Mouse (Mus musculus) thymus, postnatal 25 days (tissue): ENCODE data around the gene Smurf1.

ENCODE experiments used
- DNase-seq: peaks from one replicate; pipeline ENCODE4 v3.0.0; 2022

Gene Smurf1

DNA sequence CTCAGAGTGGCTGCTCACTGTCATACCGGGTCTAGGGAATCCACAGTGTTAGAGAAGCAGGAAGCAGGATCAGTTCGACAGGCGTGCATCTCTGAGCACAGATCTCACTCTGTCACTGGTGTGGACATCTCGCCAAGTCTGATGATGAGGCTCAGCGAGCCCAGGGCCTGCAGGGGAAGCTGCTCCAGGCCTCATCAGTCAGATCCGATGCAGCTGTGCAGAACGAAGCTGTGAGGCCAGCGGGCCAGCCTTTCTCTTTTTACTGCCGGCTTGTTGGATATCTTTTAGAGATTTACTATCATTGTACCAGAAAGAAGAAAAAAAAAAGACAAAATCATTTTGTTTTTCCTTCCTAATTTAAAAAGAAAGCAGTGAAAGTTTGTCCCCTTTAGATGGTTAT lies 106.4 kb downstream of the Smurf1 start:
- DNase-seq: no peak

DNA sequence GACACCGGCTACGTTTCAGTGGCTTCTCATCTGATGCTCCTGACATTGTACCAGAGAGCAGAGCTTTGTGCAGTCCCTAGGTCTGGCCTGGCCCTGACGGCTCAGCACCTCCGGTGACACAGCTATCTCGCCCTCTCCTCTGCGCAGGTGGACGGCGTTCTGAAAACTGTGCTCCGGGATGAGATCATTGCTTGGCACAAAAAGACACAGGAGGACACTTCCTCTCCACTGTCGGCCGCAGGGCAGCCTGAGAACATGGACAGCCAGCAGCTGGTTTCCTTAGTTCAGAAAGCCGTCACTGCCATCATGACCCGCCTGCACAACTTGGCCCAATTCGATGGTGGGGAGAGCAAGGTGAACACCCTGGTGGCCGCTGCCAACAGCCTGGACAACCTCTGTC lies 107.1 kb downstream of the Smurf1 start:
- DNase-seq: no peak

DNA sequence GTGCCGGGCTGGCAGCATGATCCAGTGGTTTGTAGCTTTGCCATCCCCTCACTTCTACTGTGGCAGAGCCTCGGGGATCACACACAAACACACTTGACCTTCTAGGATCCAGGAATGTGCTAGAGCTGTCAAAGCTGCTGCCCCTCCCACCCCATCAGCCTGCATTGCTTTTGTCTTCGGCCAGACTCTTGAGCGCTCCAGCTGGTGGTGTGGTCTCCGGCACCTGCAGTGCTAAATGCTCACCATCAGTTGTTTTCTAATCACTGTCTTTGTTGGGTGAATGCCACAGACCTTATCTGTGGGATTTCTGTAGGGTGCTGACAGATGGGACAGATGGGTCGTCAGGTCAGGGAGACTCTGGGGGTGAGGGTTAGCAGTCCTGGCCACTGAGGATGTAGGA lies 109.7 kb downstream of the Smurf1 start:
- DNase-seq: no peak

DNA sequence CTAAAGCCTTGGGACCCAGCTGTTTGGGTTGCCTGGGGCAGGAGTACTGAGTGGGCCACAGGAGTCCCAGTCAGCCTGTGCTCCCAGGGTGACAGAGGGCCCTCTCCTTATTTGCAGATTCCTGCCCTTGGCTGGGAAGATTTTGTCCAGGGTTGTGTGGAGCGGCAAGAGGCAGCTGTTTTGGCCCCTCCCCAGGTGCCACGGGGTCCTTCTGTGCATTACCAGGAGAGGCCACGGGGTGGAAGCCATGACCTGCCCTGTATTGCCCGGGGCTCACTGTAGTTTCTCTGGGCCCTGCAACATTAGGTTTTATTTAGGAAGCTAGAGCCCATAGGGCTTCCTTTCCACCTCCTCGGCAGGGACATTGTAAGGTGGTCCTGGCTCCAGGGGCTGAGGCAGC lies 111.7 kb downstream of the Smurf1 start:
- no peak for DNase-seq

DNA sequence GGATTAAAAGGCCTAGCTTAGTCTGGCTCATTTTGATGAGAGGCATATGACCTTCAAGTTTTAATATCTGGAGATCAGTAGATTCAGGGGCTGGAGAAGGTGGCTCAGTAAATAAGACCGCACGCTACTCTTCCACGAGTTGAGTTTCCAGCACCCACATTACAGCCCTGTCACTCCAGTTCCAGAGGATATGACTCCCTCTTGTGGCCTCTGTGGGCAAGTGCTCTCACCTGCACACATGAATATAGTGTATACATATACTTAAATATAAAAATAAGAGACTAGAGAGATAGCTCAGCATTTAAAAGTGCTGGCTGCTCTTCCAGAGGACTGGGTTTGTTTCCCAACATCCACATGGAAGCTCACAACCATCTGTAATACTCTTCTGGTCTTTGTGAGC lies 113.8 kb downstream of the Smurf1 start:
- no peak for DNase-seq

DNA sequence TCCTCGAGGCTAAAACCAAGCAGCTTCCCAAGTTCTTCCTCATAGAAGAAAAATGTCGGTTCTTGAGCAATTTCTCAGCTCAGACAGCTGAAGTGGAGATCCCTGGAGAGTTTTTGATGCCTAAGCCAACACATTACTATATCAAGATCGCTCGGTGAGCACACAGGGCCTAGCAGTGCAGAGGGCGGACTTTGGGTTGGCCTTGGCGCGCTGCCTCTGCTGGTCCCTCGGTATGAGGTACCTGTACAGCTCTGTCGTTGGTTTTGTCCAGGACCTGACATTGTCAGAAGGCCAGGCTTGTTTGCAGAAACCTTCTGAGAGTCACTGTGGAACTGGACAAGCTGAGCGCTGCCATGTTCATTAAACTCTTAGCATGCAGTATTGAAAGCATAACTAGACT lies 115.7 kb downstream of the Smurf1 start:
- no peak for DNase-seq

DNA sequence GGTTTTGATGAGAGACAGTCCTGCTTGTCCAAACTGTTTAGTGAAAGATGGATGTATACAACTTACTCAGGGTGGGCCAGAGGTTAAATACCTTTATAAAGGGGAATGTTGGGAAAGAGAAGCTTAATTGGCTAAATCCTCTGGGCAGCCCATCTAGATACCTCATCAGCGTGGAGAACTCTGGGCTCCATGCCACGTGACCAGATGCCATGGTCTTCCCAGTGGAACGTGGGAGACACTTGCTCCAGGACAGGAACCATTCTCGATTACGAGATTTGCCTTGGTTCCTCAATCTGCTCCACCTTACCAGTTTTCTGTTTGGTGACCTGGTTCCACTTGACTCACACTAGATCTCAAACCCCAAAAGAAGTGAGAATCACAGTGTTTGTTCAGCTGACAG lies 116.9 kb downstream of the Smurf1 start:
- DNase-seq: no peak

DNA sequence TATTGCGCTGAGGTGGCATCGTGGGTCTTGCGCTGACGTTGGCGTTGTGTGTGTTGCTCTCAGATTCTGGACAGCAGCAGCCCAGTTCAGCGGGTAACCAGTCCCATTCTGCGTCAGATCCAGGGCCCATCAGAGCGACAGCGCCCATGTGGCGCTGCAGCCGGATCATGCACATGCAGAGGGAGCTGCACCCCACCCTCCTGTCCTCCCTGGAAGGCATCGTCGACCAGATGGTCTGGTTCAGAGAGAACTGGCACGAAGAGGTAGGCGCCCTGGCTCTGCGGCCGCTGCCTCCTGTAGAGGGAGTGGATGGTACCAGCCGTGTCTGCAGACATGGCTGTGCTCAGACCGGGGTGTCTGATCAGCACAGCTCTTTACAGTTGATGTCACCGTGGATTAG lies 120.3 kb downstream of the Smurf1 start:
- DNase-seq: no peak

DNA sequence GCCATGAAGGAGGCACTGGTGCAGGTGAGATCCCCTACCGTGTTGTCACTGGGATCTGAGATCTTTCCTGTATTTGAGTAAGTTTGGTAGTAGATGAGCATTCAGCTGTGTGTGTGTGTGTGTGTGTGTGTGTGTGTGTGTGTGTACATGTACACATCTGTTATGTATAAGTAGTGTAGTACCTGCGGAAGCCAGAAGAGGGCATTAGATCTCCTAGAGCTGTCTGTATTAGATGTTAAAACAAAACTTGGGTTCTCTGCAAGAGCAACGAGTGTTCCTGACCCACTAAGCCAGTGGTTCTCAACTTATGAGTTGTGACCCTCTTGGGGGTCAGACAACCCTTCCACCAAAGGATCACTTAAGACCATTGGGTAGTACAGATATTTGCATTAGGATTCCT lies 129.5 kb downstream of the Smurf1 start:
- no peak for DNase-seq

DNA sequence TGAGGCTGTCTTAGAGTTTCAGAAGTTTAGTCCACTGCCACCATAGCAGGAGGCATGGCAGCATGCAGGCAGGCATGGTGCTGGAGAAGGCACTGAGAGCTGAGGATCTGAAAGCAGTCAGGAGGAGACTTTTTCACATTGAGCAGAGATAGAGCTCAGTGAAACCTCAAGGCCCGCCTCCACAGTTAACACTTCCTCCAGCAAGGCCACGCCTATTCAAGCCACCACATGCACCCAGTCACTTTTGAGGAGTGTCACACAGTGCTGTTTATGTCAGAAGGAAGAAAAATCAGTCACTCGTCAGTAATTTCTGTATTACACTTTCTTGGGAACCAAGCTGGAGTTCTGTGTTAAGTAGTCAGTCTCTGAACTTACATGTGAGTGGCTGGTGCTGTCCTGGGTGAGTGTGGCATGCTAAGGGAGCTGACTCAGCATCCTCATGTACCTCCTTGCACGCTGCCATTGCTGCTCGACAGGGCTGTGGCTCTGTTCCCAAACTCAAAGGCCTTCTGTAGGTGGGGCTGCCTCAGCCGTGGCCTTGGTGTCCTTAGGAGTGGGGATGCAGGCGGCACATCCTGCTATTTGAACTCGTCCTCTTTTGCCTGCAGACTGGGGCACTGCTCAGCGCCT lies 133.7 kb downstream of the Smurf1 start:
- DNase-seq: no peak

DNA sequence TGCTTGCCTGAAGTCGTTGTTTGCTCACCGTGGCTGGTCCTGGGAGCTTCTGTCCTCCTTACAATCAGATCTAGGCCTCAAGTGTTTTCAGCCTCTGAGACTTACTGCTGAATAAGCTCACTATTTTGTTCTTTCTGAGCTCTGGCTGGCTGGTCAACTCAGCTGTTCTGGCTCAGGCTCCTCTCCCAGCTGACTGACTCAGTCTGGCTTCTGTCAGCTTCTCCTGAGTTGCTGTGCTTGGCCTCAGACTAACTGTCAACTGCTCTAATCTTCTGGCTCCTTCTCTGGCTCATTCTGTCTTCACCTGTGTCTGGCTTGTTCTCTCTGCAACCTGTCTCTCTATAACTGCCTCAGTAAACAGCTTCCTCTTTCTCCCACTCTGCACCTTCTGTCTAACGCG lies 136.0 kb downstream of the Smurf1 start:
- no peak for DNase-seq

DNA sequence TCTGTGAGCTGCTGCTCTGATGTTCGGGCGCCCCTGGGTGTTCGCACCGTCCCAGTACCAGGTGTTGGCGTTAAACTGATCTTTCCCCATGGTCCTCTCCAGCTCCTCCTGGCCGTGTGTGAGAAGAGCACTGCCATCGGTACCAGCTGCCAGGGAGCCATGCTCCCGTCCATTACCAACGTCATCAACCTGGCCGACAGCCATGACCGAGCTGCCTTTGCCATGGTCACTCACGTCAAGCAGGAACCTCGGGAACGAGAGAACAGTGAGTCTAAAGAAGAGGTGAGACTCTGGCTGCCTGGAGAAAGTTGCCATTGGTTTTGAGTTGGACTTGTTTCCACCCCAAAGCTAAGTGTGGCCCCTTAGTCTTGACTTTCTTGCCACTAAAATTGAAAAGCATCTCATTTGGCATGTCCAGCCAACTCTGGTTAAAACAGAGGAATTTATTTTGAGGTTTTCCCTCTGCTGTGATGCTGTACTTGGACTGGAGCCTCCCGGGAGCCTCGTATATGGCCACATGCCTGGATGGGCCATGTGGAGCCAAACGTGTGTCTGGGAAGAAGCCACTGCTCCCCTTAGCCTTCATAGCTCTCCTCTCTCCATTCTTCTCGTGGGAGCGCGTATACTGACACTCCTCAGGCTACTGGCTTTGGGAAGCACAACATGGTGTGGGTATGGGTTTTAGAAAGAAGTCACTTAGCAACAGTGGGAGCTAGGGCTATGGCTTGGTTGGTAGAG lies 137.1 kb downstream of the Smurf1 start:
- no peak for DNase-seq
